Mouse (Mus musculus) limb, embryonic 13.5 days (tissue): ENCODE measurements around the gene Gm12185. TPM values are rescaled to one million over a fixed set of nuclear protein-coding genes. Genes with fewer than 3 reads are reported as not detected.
"Not testable (repeated sequence)": the region's sequence is repeated elsewhere in the genome, so short reads cannot be mapped to it uniquely, and the experiment has no call there.

ENCODE experiments used
- ATAC-seq: fragments of 200-750 bp; cut with Nextera tagmentation; 2 replicates; pipeline ENCODE4 v1.8.0; 2017; ENCODE audit warnings: low read depth, moderate number of reproducible peaks, moderate TSS enrichment; ENCODE audit not compliant: low FRiP score
- H3K27ac ChIP-seq: fragments of 300-500 bp; sonication (generic); 2 replicates; pipeline ENCODE4 v1.5.1; 2015; ENCODE audit warnings: inconsistent platforms, mild to moderate bottlenecking, moderate library complexity
- H3K27me3 ChIP-seq: fragments of 300-500 bp; sonication (generic); 2 replicates; pipeline ENCODE4 v1.6.1; 2015; ENCODE audit warnings: mild to moderate bottlenecking, inconsistent platforms
- H3K36me3 ChIP-seq: fragments of 300-500 bp; sonication (generic); 2 replicates; pipeline ENCODE4 v1.6.1; 2015; ENCODE audit warnings: inconsistent platforms, mild to moderate bottlenecking, moderate library complexity
- H3K4me1 ChIP-seq: fragments of 300-500 bp; sonication (generic); 2 replicates; pipeline ENCODE4 v1.6.1; 2015; ENCODE audit warnings: inconsistent platforms
- H3K4me2 ChIP-seq: fragments of 300-500 bp; sonication (generic); replicated peaks from 2 replicates; pipeline ENCODE4 v1.6.1; 2015; ENCODE audit warnings: inconsistent platforms, mild to moderate bottlenecking, moderate library complexity
- H3K4me3 ChIP-seq: fragments of 300-500 bp; sonication (generic); 2 replicates; pipeline ENCODE4 v1.5.1; 2015; ENCODE audit warnings: moderate library complexity, mild to moderate bottlenecking, inconsistent platforms
- H3K9ac ChIP-seq: fragments of 300-500 bp; sonication (generic); 2 replicates; pipeline ENCODE4 v1.6.1; 2015; ENCODE audit warnings: mild to moderate bottlenecking, inconsistent platforms
- H3K9me3 ChIP-seq: fragments of 300-500 bp; sonication (generic); 2 replicates; pipeline ENCODE4 v1.6.1; 2016; ENCODE audit warnings: inconsistent platforms
- WGBS: fragments of 180-500 bp; shearing (Covaris S2); methylation state at CpG from one replicate; pipeline ENCODE4 v1.1.7; 2015; 5-methylcytosine and 5-hydroxymethylcytosine counted together
- polyA plus RNA-seq: library from polyadenylated mRNA; unstranded; fragments of >200 nt; fragmentation: Nextera tagmentation; extraction: Ambion mirVana; gene quantifications from 2 replicates; pipeline ENCODE4 v1.2.1, GENCODE M21; 2015

Gm12185 gene
- not detected in 2 replicates for polyA plus RNA-seq

- H3K9ac ChIP-seq, H3K27me3 ChIP-seq, H3K4me1 ChIP-seq, H3K4me2 ChIP-seq, ATAC-seq, H3K4me3 ChIP-seq, H3K9me3 ChIP-seq, H3K36me3 ChIP-seq, H3K27ac ChIP-seq: not testable (repeated sequence)
- WGBS = 59% methylated on average over 4 of the region's 4 CpGs
Measured at GRCm38 (mm10) chr11:48991740-48992520, at the start of gene Gm12185. Gm12185 (minus strand) TSS chr11:48992226.

GRCm38 (mm10) chr11:49012074-49012473 is 20.0 kb upstream of the Gm12185 start:
- H3K4me1 ChIP-seq, ATAC-seq, H3K36me3 ChIP-seq, H3K9me3 ChIP-seq, H3K9ac ChIP-seq, H3K4me2 ChIP-seq, H3K27me3 ChIP-seq, H3K4me3 ChIP-seq, H3K27ac ChIP-seq: not testable (repeated sequence)

DNA sequence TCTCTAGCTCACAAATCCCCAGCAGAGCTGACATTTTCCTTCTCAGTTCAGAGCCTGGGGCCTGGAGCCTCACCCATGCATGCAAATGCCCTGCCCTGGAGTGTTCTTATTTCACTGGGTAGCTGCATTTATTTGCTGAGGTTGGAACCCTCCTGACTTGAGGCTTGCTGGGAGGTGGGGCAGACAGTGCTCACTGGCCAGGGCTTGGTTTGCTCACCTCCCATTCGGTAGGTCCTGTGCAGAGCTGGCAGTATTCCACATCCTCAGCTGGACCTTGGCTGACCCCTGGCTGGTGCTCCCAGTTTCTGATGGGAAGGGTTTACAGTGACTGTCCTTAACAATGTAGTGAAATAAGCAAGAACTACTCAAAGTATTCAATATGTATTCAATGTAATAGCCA is 14.8 kb upstream of the Gm12185 start:
- ATAC-seq, H3K4me1 ChIP-seq, H3K9ac ChIP-seq, H3K4me3 ChIP-seq, H3K27ac ChIP-seq, H3K4me2 ChIP-seq, H3K9me3 ChIP-seq, H3K36me3 ChIP-seq, H3K27me3 ChIP-seq: not testable (repeated sequence)
- whole genome bisulfite sequencing = 44% methylated on average over 1 of the region's 1 CpGs

- not testable (repeated sequence) for H3K27ac ChIP-seq, H3K4me1 ChIP-seq, H3K9me3 ChIP-seq, H3K4me2 ChIP-seq, ATAC-seq, H3K27me3 ChIP-seq, H3K9ac ChIP-seq, H3K4me3 ChIP-seq, H3K36me3 ChIP-seq
- WGBS = 64% methylated on average over 2 of the region's 2 CpGs
Measured at GRCm38 (mm10) chr11:49006317-49006716, 14.3 kb upstream of the Gm12185 start.

DNA sequence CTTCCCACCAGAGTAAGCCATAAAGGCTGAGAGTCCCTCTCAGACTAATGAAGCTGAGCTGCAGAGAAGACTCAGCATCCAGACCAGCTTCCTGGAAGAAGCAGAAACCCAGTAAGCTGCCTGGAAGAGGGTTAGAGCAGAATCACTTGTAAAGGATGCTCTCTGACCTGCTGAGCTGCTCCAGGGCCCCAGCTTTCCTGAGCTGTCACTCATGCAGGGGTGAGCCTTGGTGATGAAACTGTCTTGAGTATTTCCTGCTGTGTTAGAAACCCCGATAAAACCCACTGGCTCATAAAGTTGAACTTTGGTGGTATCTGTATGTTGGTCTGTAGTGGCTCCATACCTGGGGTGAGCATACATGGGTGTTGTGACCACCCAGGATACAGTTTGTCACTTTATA is 8.4 kb upstream of the Gm12185 start:
- H3K36me3 ChIP-seq, H3K9me3 ChIP-seq, H3K9ac ChIP-seq, H3K27me3 ChIP-seq, H3K4me1 ChIP-seq, ATAC-seq, H3K4me2 ChIP-seq, H3K27ac ChIP-seq, H3K4me3 ChIP-seq: not testable (repeated sequence)
- 75% methylated on average over 1 of the region's 1 CpGs for WGBS

DNA sequence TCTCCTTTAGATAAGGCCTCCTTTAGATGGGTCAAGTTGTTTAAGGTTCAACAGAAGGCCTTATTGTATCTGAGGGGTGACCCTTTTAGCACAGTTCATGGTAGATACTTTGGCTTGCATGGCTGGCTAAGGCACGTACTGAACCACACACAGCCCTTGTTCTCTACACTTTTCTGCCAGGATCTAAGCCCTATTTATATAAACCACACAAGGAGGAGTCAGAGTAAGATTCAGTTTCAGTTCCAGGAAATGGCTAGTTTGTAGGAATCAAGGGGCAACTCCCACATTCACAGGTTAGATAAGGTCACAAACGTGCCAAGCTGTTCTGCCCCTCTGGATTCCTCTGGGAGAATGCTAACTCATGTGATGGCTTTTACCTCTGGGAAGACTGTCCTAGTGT is 2.0 kb upstream of the Gm12185 start, which contains the start of gene Tgtp1:
Tgtp1 (minus strand) TSS at position 155 of the 400 bp plus-strand sequence.
- H3K4me3 ChIP-seq, H3K27ac ChIP-seq, H3K9ac ChIP-seq, ATAC-seq, H3K36me3 ChIP-seq, H3K27me3 ChIP-seq, H3K4me1 ChIP-seq, H3K4me2 ChIP-seq, H3K9me3 ChIP-seq: not testable (repeated sequence)
- 51% methylated on average over 2 of the region's 2 CpGs for WGBS

DNA sequence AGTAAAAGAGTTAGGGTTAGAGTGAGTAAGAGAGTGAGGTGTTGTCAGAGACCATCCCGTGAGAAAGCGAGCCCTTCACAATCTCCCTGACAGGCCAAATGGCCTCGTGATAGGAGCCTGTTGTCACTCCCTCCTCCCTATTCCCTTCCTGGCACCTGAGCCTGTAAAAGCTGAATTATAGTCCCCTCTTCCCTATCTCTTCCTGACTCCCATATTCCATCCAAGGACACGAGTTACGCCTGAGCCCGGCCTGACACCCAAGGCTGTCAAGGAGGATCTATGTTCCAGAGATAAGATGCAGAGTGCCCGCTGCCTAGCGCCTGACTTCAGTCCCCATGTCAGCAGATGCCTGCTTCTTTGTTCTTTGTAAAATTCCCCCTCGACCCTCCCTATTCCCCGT is 1.3 kb upstream of the Gm12185 start:
- not testable (repeated sequence) for ATAC-seq

DNA sequence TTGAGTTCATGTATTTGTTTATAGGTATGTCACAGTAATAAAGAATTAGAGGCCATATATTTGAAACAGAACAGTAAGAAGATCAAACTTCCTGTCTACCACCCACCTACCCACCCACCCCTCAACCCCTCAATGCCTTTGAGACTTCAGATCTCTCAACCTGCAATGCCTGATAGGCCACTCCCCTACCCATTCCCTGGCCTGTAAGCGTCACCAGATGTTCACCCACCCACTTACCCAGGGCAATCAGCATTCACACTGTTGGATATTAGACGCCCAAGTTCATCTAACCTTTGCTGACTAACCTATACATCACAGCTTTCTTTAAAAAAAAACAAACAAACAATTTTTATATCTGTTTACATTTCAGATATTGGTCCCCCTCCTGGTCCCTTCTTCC is 2.0 kb downstream of the Gm12185 start:
- H3K27me3 ChIP-seq, H3K9ac ChIP-seq, ATAC-seq, H3K4me3 ChIP-seq, H3K4me2 ChIP-seq, H3K27ac ChIP-seq, H3K4me1 ChIP-seq, H3K36me3 ChIP-seq, H3K9me3 ChIP-seq: not testable (repeated sequence)
- WGBS = 54% methylated on average over 2 of the region's 2 CpGs

More for the DNA sequence above, 1.3 kb upstream of the Gm12185 start:
- H3K4me2 ChIP-seq, H3K4me1 ChIP-seq, H3K9ac ChIP-seq, H3K27me3 ChIP-seq, H3K9me3 ChIP-seq, H3K36me3 ChIP-seq, H3K4me3 ChIP-seq, H3K27ac ChIP-seq: not testable (repeated sequence)
- WGBS = 23% methylated on average over 10 of the region's 10 CpGs

DNA sequence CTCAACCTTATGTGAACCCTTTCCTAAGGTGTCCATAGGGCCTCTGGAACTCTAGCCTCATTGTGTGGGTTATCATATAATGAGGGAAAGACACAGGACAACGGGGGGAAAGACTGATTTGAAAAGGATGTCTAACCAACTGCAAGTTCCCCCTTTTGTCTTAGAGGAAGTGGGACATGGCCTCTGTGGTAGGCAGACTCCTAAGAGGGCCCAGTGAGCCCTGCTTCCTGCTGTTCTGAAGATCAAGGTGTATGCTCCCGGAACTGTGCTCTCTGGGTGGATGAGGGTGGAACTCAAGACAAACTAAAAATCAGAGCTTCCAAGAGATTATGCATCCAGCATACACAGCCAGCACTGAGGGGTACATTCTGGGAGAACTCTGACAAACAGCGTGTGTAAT is 3.8 kb downstream of the Gm12185 start:
- H3K9me3 ChIP-seq, H3K27me3 ChIP-seq, H3K4me1 ChIP-seq, H3K27ac ChIP-seq, H3K9ac ChIP-seq, H3K36me3 ChIP-seq, ATAC-seq, H3K4me2 ChIP-seq, H3K4me3 ChIP-seq: not testable (repeated sequence)
- 79% methylated on average over 2 of the region's 3 CpGs for WGBS

GRCm38 (mm10) chr11:48982848-48983247 is 9.2 kb downstream of the Gm12185 start:
- H3K9me3 ChIP-seq, ATAC-seq, H3K4me2 ChIP-seq, H3K4me3 ChIP-seq, H3K4me1 ChIP-seq, H3K27ac ChIP-seq, H3K36me3 ChIP-seq, H3K27me3 ChIP-seq, H3K9ac ChIP-seq: not testable (repeated sequence)
- WGBS = no CpG with 5 or more reads among the region's 3 CpGs

DNA sequence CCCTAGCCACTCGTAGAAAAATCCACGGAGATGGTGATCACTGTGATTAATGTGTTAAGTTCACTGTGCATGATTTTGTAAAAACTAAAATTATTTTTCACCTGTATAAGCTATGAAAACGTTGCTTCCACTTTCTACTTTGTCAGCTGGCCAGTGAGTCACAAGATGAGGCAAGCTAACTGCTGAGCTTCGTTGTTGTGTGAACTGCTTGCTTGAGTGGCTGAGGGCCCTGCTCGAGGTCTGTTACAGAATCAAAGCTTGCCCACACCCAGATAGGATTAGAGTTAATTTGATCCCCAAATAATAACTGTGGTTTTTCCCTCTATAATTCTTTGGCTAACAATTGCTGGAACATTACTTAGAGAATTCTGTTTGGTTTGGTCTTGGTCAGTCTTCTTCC is 12.0 kb downstream of the Gm12185 start:
- H3K27ac ChIP-seq, ATAC-seq, H3K9ac ChIP-seq, H3K36me3 ChIP-seq, H3K4me2 ChIP-seq, H3K9me3 ChIP-seq, H3K4me3 ChIP-seq, H3K4me1 ChIP-seq, H3K27me3 ChIP-seq: not testable (repeated sequence)
- no CpG with 5 or more reads among the region's 5 CpGs for WGBS

- H3K27me3 ChIP-seq, H3K36me3 ChIP-seq, H3K9ac ChIP-seq, H3K9me3 ChIP-seq, ATAC-seq, H3K4me3 ChIP-seq, H3K4me1 ChIP-seq, H3K4me2 ChIP-seq, H3K27ac ChIP-seq: not testable (repeated sequence)
- no CpG with 5 or more reads among the region's 3 CpGs for WGBS
Measured at GRCm38 (mm10) chr11:48979251-48979650, 12.8 kb downstream of the Gm12185 start, which contains the start of gene 9930111J21Rik1. 9930111J21Rik1 (minus strand) TSS chr11:48979398.
